Mouse (Mus musculus): ENCODE data around the gene Pdik1l. TPM values are rescaled to one million over a fixed set of nuclear protein-coding genes. Genes with fewer than 3 reads are reported as not detected.

Gene Pdik1l
- total RNA-seq, 2 experiments from 2014 or later = 15.8 to 21.3 TPM

- DNase-seq = no peak
These were observed 50.0 kb downstream of the Pdik1l start for GRCm38 (mm10) chr4:134237582-134238278.

DNA sequence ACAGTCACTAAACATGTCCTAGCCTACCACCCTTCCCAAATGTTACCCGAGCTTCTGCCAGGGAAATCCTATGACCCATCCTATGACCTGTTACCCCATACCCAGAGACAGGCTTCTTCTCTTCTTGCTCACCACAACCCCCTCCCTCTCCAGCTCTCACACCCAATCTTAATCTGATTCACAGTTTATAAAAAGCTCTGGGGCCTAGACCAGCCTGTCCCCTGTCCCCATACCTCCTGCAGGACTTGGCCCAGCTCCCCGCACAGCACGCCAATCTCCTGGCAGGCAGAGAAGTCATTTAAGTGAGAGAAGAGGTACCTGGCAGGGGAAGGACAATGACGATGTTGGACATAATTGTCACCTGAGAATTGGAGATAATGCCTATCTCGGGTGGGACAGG lies 52.8 kb downstream of the Pdik1l start:
- DNase-seq = no peak

GRCm38 (mm10) chr4:134230431-134230830 lies 57.3 kb downstream of the Pdik1l start:
- DNase-seq = no peak

DNA sequence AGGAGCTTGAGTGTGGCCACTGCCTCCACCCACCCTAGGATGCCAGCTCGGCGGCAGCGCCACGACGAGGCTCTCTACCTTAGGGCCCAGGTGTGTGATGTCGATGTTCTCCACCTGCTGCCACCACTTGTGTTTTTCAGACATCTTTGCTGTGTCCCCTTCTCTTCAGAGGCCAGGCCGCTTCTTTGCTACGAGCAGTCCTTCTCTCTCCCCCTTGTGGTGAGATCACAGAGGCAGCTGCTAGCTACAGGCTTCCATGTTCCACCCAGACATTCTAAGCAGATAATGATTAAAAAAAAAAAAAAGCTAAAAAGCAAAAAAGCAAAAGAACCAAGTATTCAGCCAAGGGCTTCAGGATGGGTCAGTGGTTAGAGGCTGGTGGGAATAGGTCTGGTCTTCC lies 60.5 kb downstream of the Pdik1l start, which contains the start of gene Catsper4:
Gene Catsper4 (minus strand): TSS at position 190 of the 400 bp plus-strand sequence.
- no peak for DNase-seq

Other genes starting within 250 kb of the Pdik1l start
- gene Zfp683, start 234.1 kb downstream of the Pdik1l start, total RNA-seq (2021) = under 1 TPM in 1 of 2 experiments, not detected in 1; 0.24 TPM
- gene Crybg2, start 227.1 kb downstream of the Pdik1l start, total RNA-seq (2021) = under 1 TPM; 0.82 to 0.96 TPM
- 10 to 100 TPM; 30.6 to 33.6 TPM for gene Cd52, start 192.8 kb downstream of the Pdik1l start, total RNA-seq (2021)
- 1 to 10 TPM; 4.1 to 7.5 TPM for gene Ubxn11, start 185.3 kb downstream of the Pdik1l start, total RNA-seq (2021)
- 100 to 1,000 TPM in 1 of 2 experiments, 10 to 100 TPM in 1; 94.4 to 103 TPM for gene Sh3bgrl3, start 159.1 kb downstream of the Pdik1l start, total RNA-seq (2021)
- 10 to 100 TPM; 20.8 to 28.2 TPM for gene Cep85, start 100.8 kb downstream of the Pdik1l start, total RNA-seq (2021)
- gene Gm7534, start 84.9 kb downstream of the Pdik1l start, total RNA-seq (2021) = not detected
- not detected for gene Catsper4, start 60.5 kb downstream of the Pdik1l start, total RNA-seq (2021)
- gene Cnksr1, start 49.5 kb downstream of the Pdik1l start, total RNA-seq (2021) = under 1 TPM; 0.45 to 0.51 TPM
- not detected for gene E130218I03Rik, start 44.2 kb downstream of the Pdik1l start, total RNA-seq (2021)
- gene Zfp593, start 42.3 kb downstream of the Pdik1l start, total RNA-seq (2021) = 10 to 100 TPM in 1 of 2 experiments, 1 to 10 TPM in 1; 7.9 to 10.1 TPM
- not detected for gene Gm30191, start 41.0 kb downstream of the Pdik1l start, total RNA-seq (2021)
- gene Grrp1, start 33.8 kb downstream of the Pdik1l start, total RNA-seq (2021) = 10 to 100 TPM; 12.3 to 21.7 TPM
- 1 to 10 TPM; 3.2 to 8.2 TPM for gene Trim63, start 27.2 kb upstream of the Pdik1l start, total RNA-seq (2021)
- 10 to 100 TPM; 13.7 to 17.4 TPM for gene Slc30a2, start 55.3 kb upstream of the Pdik1l start, total RNA-seq (2021)
- 1 to 10 TPM; 1.1 to 3.1 TPM for gene Extl1, start 96.0 kb upstream of the Pdik1l start, total RNA-seq (2021)
- 10 to 100 TPM; 20.8 to 22.1 TPM for gene Pafah2, start 108.4 kb upstream of the Pdik1l start, total RNA-seq (2021)
- 100 to 1,000 TPM; 140 to 156 TPM for gene Stmn1, start 180.4 kb upstream of the Pdik1l start, total RNA-seq (2021)
- 10 to 100 TPM; 23.5 to 28.6 TPM for gene Paqr7, start 208.8 kb upstream of the Pdik1l start, total RNA-seq (2021)
- 1 to 10 TPM; 2.4 to 3.1 TPM for gene Aunip, start 223.1 kb upstream of the Pdik1l start, total RNA-seq (2021)
- gene Mtfr1l, start 247.5 kb upstream of the Pdik1l start, total RNA-seq (2021) = 100 to 1,000 TPM in 1 of 2 experiments, 10 to 100 TPM in 1; 99.7 to 124 TPM